Mouse (Mus musculus) liver, embryonic 16.5 days (tissue): ENCODE measurements at regions not wholly inside any gene's neighbourhood (a gene's known extent, or its start where the extent isn't known, plus 50 kb on each side); places are given as distances from the start of the nearest gene placed in this dataset.

Experiments
- ATAC-seq: fragments of 200-750 bp; cut with Nextera tagmentation; 2 replicates; pipeline ENCODE4 v1.8.0; 2017; ENCODE audit warnings: low read depth, mild to moderate bottlenecking, moderate number of reproducible peaks, moderate library complexity
- H3K27ac ChIP-seq: fragments of 300-500 bp; sonication (generic); 2 replicates; pipeline ENCODE4 v1.5.1; 2014; ENCODE audit warnings: mild to moderate bottlenecking, low read length
- H3K27me3 ChIP-seq: fragments of 300-500 bp; sonication (generic); 2 replicates; pipeline ENCODE4 v1.6.1; 2014; ENCODE audit warnings: low read depth, low read length, mixed read lengths; ENCODE audit not compliant: control insufficient read depth, insufficient read depth
- H3K36me3 ChIP-seq: fragments of 300-500 bp; sonication (generic); 2 replicates; pipeline ENCODE4 v1.6.1; 2014; ENCODE audit warnings: mild to moderate bottlenecking; ENCODE audit not compliant: control insufficient read depth, insufficient read depth
- H3K4me1 ChIP-seq: fragments of 300-500 bp; sonication (generic); 2 replicates; pipeline ENCODE4 v1.6.1; 2014; ENCODE audit warnings: low read depth, low read length, mixed read lengths; ENCODE audit not compliant: control insufficient read depth
- H3K4me2 ChIP-seq: fragments of 300-500 bp; sonication (generic); 2 replicates; pipeline ENCODE4 v1.6.1; 2014; ENCODE audit warnings: low read depth, low read length, mixed read lengths
- H3K4me3 ChIP-seq: fragments of 300-500 bp; sonication (generic); 2 replicates; pipeline ENCODE4 v1.5.1; 2014; ENCODE audit warnings: low read depth, mild to moderate bottlenecking, low read length
- H3K9ac ChIP-seq: fragments of 300-500 bp; sonication (generic); 2 replicates; pipeline ENCODE4 v1.6.1; 2014; ENCODE audit warnings: low read depth, low read length
- H3K9me3 ChIP-seq: fragments of 300-500 bp; sonication (generic); replicated peaks from 2 replicates; pipeline ENCODE4 v1.6.1; 2016; ENCODE audit warnings: low read length; ENCODE audit not compliant: control insufficient read depth
- WGBS: fragments of 180-500 bp; shearing (Covaris S2); extraction: QIAGEN DNeasy Blood & Tissue Kit; methylation state at CpG from one replicate; pipeline ENCODE4 v1.1.7; 2014; ENCODE audit not compliant: insufficient replicate concordance; 5-methylcytosine and 5-hydroxymethylcytosine counted together

DNA sequence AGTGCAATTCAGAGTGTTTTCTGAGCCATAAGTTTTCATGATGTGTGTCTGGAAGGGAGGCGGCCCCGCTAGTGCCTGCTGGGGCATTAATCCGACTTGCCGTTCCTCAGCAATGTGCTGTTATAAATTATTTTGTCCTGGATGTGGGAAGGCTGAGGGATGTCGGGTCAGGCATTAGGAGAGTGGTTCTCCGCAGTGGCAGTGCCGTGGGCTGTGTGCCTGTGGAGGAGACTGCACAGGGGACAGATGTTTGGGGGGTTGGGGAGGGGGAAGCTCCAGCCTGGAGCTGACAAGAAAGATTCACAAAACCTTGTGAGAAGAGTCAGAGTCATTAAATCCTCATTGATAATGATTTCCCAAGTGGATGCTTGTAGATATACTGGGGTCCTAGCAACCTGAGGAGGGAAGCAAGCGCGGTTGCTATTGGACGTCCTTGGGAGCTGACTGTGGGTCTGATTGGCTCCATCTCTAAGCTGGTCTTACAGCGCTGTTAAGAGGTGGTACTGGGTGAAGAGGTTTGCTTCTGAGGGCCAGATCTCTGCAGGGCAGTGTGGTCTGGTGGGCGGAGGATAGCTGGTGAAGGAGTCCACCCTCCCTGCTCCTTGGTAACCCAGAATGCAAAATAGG is 234.5 kb downstream of the Uaca start:
- Histone ChIP-seq H3K4me3 (no peak overlapping the region), H3K9me3 (no peaks in the 10 kb centered on the region), H3K9ac (no peak overlapping the region), H3K36me3 (no peaks in the 10 kb centered on the region), H3K27me3 (no peaks in the 10 kb centered on the region), H3K4me2 (no peak overlapping the region), H3K4me1 (no peaks in the 10 kb centered on the region; the same call in 1 of the 2 replicates), H3K27ac (no peak overlapping the region)
- ATAC-seq: no peak
- 66% methylated on average over 12 of the region's 12 CpGs for WGBS

- H3K4me2 ChIP-seq: peak overlapping the region; percentile 20; the same call in 1 of the 2 replicates
- WGBS: 35% methylated on average over 26 of the region's 26 CpGs
Observed at GRCm38 (mm10) chr9:61031699-61032447, 237.5 kb downstream of the Uaca start.

DNA sequence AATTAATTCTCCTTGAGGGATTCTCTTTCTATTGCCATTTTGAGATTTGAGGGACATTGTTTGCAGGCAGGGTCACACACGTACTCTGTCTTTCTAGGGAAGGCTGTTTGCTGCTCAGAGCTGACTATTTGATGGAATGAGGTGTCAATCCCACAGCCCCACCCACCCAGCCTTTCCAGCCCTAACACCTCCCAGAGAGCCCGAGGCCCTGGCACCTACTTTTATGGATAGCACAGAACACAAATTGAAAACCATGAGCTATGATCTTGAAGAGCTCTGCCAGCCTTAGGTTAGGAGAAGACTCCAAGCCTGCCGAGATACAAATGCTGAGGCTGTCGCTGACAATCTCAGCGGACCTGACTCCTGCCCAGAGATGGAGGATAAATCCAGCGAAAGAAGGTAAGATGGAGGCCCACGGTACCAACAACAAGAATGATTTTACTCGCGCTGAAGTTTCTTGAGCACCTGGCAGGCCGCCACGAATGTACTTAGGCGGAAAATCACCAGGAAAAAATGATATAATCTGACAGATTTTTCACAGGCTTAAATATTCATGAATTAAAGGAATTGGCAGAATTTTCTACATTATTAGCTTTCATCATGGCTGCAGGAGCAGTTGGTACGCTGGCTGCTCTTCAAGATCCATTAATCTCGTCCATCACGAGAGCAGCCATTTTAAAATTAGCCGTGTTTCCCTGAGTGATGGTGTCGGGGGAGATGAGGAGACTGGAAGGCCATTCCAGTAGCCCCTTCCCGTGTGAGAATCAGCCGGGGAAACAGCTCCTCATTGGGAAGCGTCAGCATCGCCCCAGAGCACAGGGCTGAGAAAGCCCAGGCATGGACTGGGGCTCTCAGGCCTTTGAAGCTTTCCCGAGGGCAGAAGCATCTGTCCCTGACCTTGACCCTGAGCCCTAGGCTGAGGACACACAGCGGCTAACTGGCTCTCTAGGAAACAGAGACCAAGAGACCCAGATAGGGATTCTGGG is 238.4 kb downstream of the Uaca start:
- no peaks in the 10 kb centered on the region for H3K9me3 ChIP-seq
- H3K27ac ChIP-seq: no peak overlapping the region
- H3K9ac ChIP-seq: no peak overlapping the region
- no peaks in the 10 kb centered on the region for H3K27me3 ChIP-seq
- H3K4me3 ChIP-seq: no peak overlapping the region
- H3K4me1 ChIP-seq: no peaks in the 10 kb centered on the region; the same call in 1 of the 2 replicates
- WGBS: 66% methylated on average over 23 of the region's 23 CpGs
- H3K4me2 ChIP-seq: no peak overlapping the region
- H3K36me3 ChIP-seq: no peaks in the 10 kb centered on the region
- no peak for ATAC-seq

More at GRCm38 (mm10) chr9:61031699-61032447, 237.5 kb downstream of the Uaca start:
- Histone ChIP-seq H3K27me3 (no peaks in the 10 kb centered on the region), H3K27ac (no peak overlapping the region), H3K4me3 (no peak overlapping the region), H3K4me1 (no peaks in the 10 kb centered on the region; the same call in 1 of the 2 replicates), H3K9ac (no peak overlapping the region), H3K36me3 (no peaks in the 10 kb centered on the region), H3K9me3 (no peaks in the 10 kb centered on the region)
- no peak for ATAC-seq

GRCm38 (mm10) chr9:61033593-61033992 is 239.3 kb downstream of the Uaca start:
- no peak overlapping the region for H3K27ac ChIP-seq
- WGBS: 48% methylated on average over 9 of the region's 9 CpGs
- H3K36me3 ChIP-seq: no peaks in the 10 kb centered on the region
- H3K4me1 ChIP-seq: no peaks in the 10 kb centered on the region; the same call in 1 of the 2 replicates
- H3K9me3 ChIP-seq: no peaks in the 10 kb centered on the region
- H3K4me3 ChIP-seq: no peak overlapping the region
- no peaks in the 10 kb centered on the region for H3K27me3 ChIP-seq
- ATAC-seq: peak; percentile 66; the same call in 1 of the 2 replicates
- H3K9ac ChIP-seq: no peak overlapping the region
- H3K4me2 ChIP-seq: no peak overlapping the region

DNA sequence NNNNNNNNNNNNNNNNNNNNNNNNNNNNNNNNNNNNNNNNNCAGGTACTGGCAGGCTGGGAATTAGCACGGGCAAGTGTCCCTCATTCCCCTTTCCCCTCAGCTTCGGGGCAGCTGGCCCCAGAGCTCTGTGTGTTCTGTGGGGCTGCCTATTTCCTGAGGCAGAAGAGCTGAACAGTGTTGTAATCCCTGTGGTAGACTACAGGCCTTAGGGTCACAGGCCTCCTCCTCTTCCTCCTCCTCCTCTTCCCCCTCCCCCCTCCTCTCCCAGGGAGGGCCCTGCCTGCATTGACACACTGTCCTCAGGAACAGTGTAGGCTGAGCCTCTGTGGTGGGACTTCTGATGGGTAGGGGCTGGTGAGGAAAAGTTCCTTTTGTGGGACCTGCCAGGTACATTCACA is 247.7 kb downstream of the Uaca start:
- no peak for ATAC-seq
- Histone ChIP-seq H3K27me3 (no peaks in the 10 kb centered on the region), H3K9me3 (no peaks in the 10 kb centered on the region), H3K4me2 (no peak overlapping the region), H3K9ac (no peak overlapping the region), H3K4me1 (no peaks in the 10 kb centered on the region), H3K27ac (peak overlapping the region; percentile 41), H3K36me3 (no peaks in the 10 kb centered on the region), H3K4me3 (no peak overlapping the region)
- WGBS: 20% methylated on average over 2 of the region's 2 CpGs

DNA sequence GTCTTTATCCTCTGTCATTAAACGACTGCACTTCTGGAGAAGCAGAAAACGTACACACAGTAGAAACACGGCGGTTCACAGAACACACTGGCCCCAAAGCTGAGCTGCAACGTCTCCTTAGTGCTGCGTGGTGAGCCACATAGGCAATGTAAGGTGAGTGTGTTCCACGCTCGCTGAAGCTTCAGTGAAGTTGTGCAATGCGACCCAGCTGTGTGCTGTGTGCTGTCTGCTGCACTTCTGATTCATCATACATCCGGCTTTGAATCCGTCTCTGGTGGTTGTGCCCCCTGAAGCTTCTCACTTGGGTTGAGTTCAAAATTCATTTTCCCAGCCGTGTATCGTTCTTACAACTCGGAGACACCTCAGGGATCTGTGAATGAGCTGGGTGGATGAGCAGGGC is 250.6 kb downstream of the Uaca start:
- Histone ChIP-seq H3K36me3 (no peaks in the 10 kb centered on the region), H3K9ac (no peak overlapping the region), H3K27ac (no peak overlapping the region), H3K9me3 (no peaks in the 10 kb centered on the region), H3K4me2 (no peak overlapping the region), H3K4me1 (no peaks in the 10 kb centered on the region), H3K27me3 (no peaks in the 10 kb centered on the region), H3K4me3 (no peak overlapping the region)
- 58% methylated on average over 14 of the region's 14 CpGs for WGBS
- ATAC-seq: no peak

GRCm38 (mm10) chr9:61046517-61046916 is 252.2 kb downstream of the Uaca start:
- Histone ChIP-seq H3K4me1 (no peaks in the 10 kb centered on the region), H3K9ac (no peak overlapping the region), H3K36me3 (no peaks in the 10 kb centered on the region), H3K27ac (no peak overlapping the region), H3K4me3 (no peak overlapping the region), H3K4me2 (no peak overlapping the region), H3K27me3 (no peaks in the 10 kb centered on the region), H3K9me3 (no peaks in the 10 kb centered on the region)
- ATAC-seq: no peak
- WGBS: 16% methylated on average over 7 of the region's 7 CpGs

DNA sequence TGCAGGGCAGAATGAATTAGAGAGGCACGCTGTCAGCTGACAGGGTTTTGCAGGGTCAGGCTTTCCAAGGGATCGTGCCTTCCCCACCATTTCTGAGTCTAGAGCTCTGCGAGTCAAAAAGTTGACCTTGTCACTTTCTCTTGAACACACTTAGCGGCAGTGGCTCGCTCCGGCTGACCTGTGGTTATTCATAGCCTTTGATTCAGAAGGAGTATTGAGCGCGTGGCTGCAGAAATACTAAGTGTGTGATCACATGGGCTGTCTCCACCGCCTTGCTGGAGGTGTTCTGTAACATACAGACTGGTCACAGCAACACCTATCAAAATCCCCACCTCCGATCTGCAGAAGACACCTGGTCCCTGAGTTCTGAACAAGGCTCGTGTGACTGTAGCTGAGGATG is 252.9 kb downstream of the Uaca start:
- no peak overlapping the region for H3K9ac ChIP-seq
- H3K27ac ChIP-seq: no peak overlapping the region
- H3K4me3 ChIP-seq: no peak overlapping the region
- no peak overlapping the region for H3K4me2 ChIP-seq
- ATAC-seq: no peak
- H3K9me3 ChIP-seq: no peaks in the 10 kb centered on the region
- 72% methylated on average over 11 of the region's 11 CpGs for WGBS
- no peaks in the 10 kb centered on the region for H3K27me3 ChIP-seq
- H3K4me1 ChIP-seq: no peaks in the 10 kb centered on the region
- no peaks in the 10 kb centered on the region for H3K36me3 ChIP-seq
